Comparison of ENCODE assay signal across 17 mouse cellular contexts in the genomic region with DNA sequence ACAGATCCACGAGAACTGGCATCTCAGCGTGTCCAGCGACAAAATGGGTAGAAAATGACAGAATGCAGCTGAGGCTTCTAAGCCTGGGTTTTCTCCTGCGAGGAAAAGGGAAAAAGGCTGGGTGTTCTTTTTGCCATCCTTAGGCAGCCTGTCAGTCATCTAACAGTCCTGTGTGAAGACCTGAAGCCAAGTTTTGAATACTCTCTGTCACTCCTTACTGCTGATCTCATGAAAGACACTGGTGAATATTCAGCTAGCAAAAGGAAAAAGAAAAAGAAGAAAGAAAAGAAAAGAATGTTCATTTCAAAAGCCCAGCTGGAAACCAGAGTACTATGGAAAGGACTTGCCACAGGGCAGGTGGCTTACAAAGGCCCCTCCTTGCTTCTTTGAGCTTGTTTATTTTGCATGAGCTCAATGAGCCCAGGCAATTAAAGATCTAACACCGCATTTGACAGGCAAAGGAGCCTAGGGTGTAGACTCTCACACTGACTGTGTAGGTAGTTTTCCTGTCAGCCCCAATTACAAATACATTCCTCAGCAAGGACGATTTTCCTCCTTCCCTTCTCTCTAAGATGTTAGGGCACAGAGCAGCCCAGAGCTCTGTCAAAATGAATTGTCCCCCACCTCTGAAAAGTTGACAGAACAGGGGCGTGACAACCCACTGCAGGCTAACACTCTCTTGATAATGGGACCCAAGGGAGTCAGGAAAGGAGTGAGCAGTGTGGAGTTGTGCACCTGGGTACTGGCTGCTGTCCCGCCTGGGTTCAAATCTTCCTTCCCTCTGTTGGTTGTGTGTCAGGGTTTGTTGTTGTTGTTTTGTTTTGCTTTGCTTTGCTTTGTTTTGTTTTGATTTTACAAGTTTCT.
DNase-seq lines count a peak whose midpoint lies in the region; ATAC-seq lines count a peak whose summit lies in the region.
"Had no signal": no experiment of that assay in that cellular context is flagged by ENCODE, and none has a peak within 500 bp of the region (broad histone marks: within the 10 kb centered on the region; RNA-seq: fewer than 3 reads in every experiment).

No protein-coding gene starts in this region.

- no peaks in the 10 kb centered on the region for H3K36me3 ChIP-seq in hindbrain, embryonic 12.5 days
- no peaks in the 10 kb centered on the region for H3K36me3 ChIP-seq in hindbrain, embryonic 10.5 days
- H3K36me3 ChIP-seq in forebrain, embryonic 11.5 days (ENCODE audit: control insufficient read depth, insufficient read depth, low read length), result no peaks in the 10 kb centered on the region
- H3K36me3 ChIP-seq in midbrain, embryonic 13.5 days, result no peaks in the 10 kb centered on the region
- H3K36me3 ChIP-seq in kidney, embryonic 16.5 days (ENCODE audit: insufficient read depth, low read length), result no peaks in the 10 kb centered on the region
- H3K36me3 ChIP-seq: embryonic facial prominence, embryonic 15.5 days; heart, embryonic 15.5 days; limb, embryonic 15.5 days had no signal

- H3K4me2 ChIP-seq in hindbrain, embryonic 12.5 days (replicated peaks), result no peak overlapping the region
- no peak overlapping the region for H3K4me2 ChIP-seq in forebrain, embryonic 11.5 days (ENCODE audit: low read depth, low read length, severe bottlenecking)
- H3K4me2 ChIP-seq in midbrain, embryonic 13.5 days (replicated peaks), result no peak overlapping the region
- H3K4me2 ChIP-seq in kidney, embryonic 16.5 days (replicated peaks; ENCODE audit: low read depth, low read length), result no peak overlapping the region
- H3K4me2 ChIP-seq: embryonic facial prominence, embryonic 15.5 days; heart, embryonic 15.5 days; limb, embryonic 15.5 days had no signal

- H3K9ac ChIP-seq in hindbrain, embryonic 12.5 days, result no peak overlapping the region
- H3K9ac ChIP-seq in forebrain, embryonic 11.5 days (ENCODE audit: low read length), result no peak overlapping the region
- H3K9ac ChIP-seq in midbrain, embryonic 13.5 days (replicated peaks), result no peak overlapping the region
- H3K9ac ChIP-seq in kidney, embryonic 16.5 days (replicated peaks; ENCODE audit: low read length), result no peak overlapping the region
- H3K9ac ChIP-seq: embryonic facial prominence, embryonic 15.5 days; heart, embryonic 15.5 days; limb, embryonic 15.5 days; liver, postnatal 0 days had no signal

- peaks cover 22% of the 10 kb centered on the region for H3K4me1 ChIP-seq in hindbrain, embryonic 12.5 days
- peaks cover 34% of the 10 kb centered on the region for H3K4me1 ChIP-seq in hindbrain, embryonic 10.5 days (replicated peaks)
- peaks cover 10% of the 10 kb centered on the region; the same call in 1 of the 2 replicates for H3K4me1 ChIP-seq in forebrain, embryonic 11.5 days (replicated peaks; ENCODE audit: control insufficient read depth, insufficient read depth, low read length)
- H3K4me1 ChIP-seq in midbrain, embryonic 13.5 days (replicated peaks), result peaks cover 32% of the 10 kb centered on the region
- H3K4me1 ChIP-seq in kidney, embryonic 16.5 days (ENCODE audit: insufficient read depth, low read length), result no peaks in the 10 kb centered on the region
- H3K4me1 ChIP-seq: embryonic facial prominence, embryonic 15.5 days; heart, embryonic 15.5 days; limb, embryonic 15.5 days had no signal

- DNase-seq in hindbrain, embryonic 10.5 days (ENCODE audit: low spot score), result no peak
- peak; percentile 87 for DNase-seq in ZHBTc4 (ENCODE audit: low read depth, low spot score)
- peak; percentile 55 for DNase-seq in forebrain, embryonic 11.5 days (ENCODE audit: low spot score)
- DNase-seq in thymus, postnatal 14 days, result no peak
- DNase-seq in B cell, adult 2 months, result no peak
- DNase-seq: cerebellum, postnatal 36 days; heart, adult 18-20 months; kidney, adult 9 months; liver, postnatal 0 days; lung, postnatal 14 days had no signal

- 3% methylated on average over 8 of the region's 8 CpGs for WGBS in hindbrain, embryonic 12.5 days
- 5% methylated on average over 8 of the region's 8 CpGs for WGBS in hindbrain, embryonic 10.5 days
- 3% methylated on average over 8 of the region's 8 CpGs for WGBS in forebrain, embryonic 11.5 days
- 3% methylated on average over 8 of the region's 8 CpGs for WGBS in midbrain, embryonic 13.5 days
- 18% methylated on average over 8 of the region's 8 CpGs for WGBS in kidney, embryonic 16.5 days

- peaks cover 13% of the 10 kb centered on the region for H3K27me3 ChIP-seq in hindbrain, embryonic 12.5 days
- H3K27me3 ChIP-seq in hindbrain, embryonic 10.5 days (ENCODE audit: insufficient read depth, poor library complexity, severe bottlenecking), result peaks cover 19% of the 10 kb centered on the region
- H3K27me3 ChIP-seq in forebrain, embryonic 11.5 days (ENCODE audit: control insufficient read depth, insufficient read depth, low read length), result peaks cover 59% of the 10 kb centered on the region
- 0 out of 2 replicates have a peak, but pooled peaks cover 5% of the 10 kb centered on the region for H3K27me3 ChIP-seq in midbrain, embryonic 13.5 days
- H3K27me3 ChIP-seq in kidney, embryonic 16.5 days (ENCODE audit: insufficient read depth, low read length), result no peaks in the 10 kb centered on the region
- H3K27me3 ChIP-seq: embryonic facial prominence, embryonic 15.5 days; heart, embryonic 15.5 days; limb, embryonic 15.5 days had no signal

- no peaks in the 10 kb centered on the region for H3K9me3 ChIP-seq in hindbrain, embryonic 12.5 days (replicated peaks)
- H3K9me3 ChIP-seq in hindbrain, embryonic 10.5 days, result no peaks in the 10 kb centered on the region
- no peaks in the 10 kb centered on the region for H3K9me3 ChIP-seq in forebrain, embryonic 11.5 days (ENCODE audit: control insufficient read depth, low read length)
- H3K9me3 ChIP-seq in midbrain, embryonic 13.5 days, result no peaks in the 10 kb centered on the region
- no peaks in the 10 kb centered on the region for H3K9me3 ChIP-seq in kidney, embryonic 16.5 days (ENCODE audit: low read length)
- H3K9me3 ChIP-seq: embryonic facial prominence, embryonic 15.5 days; heart, embryonic 15.5 days; limb, embryonic 15.5 days had no signal

- H3K4me3 ChIP-seq in hindbrain, embryonic 12.5 days, result no peak overlapping the region
- H3K4me3 ChIP-seq in hindbrain, embryonic 10.5 days, result no peak overlapping the region
- no peak overlapping the region for H3K4me3 ChIP-seq in forebrain, embryonic 11.5 days (ENCODE audit: low read depth, low read length)
- H3K4me3 ChIP-seq in midbrain, embryonic 13.5 days (replicated peaks), result no peak overlapping the region
- H3K4me3 ChIP-seq in kidney, embryonic 16.5 days (ENCODE audit: low read length), result no peak overlapping the region
- H3K4me3 ChIP-seq: embryonic facial prominence, embryonic 15.5 days; heart, embryonic 15.5 days; limb, embryonic 15.5 days had no signal

- H3K27ac ChIP-seq in hindbrain, embryonic 12.5 days, result no peak overlapping the region
- no peak overlapping the region for H3K27ac ChIP-seq in hindbrain, embryonic 10.5 days
- H3K27ac ChIP-seq in forebrain, embryonic 11.5 days (ENCODE audit: low read depth, low read length), result no peak overlapping the region
- no peak overlapping the region for H3K27ac ChIP-seq in midbrain, embryonic 13.5 days
- H3K27ac ChIP-seq in kidney, embryonic 16.5 days (ENCODE audit: low read length), result no peak overlapping the region
- H3K27ac ChIP-seq: embryonic facial prominence, embryonic 15.5 days; heart, embryonic 15.5 days; limb, embryonic 15.5 days had no signal

- ATAC-seq in hindbrain, embryonic 12.5 days (ENCODE audit: low FRiP score), result peak; percentile 66
- peak; percentile 69 for ATAC-seq in forebrain, embryonic 11.5 days (replicated peaks; ENCODE audit: low FRiP score)
- peak; percentile 86 for ATAC-seq in midbrain, embryonic 13.5 days
- no peak for ATAC-seq in kidney, embryonic 16.5 days (ENCODE audit: low FRiP score, low TSS enrichment)
- ATAC-seq: inflammation-experienced regulatory T-cells, adult 6 months; liver, postnatal 0 days had no signal

Comparison
In these comparisons a context has a peak if more than half of its experiments do, and no peak if none do; other contexts are left out.
1. DNase-seq: peak in ZHBTc4 (single experiment) and forebrain, embryonic 11.5 days (single experiment); none in hindbrain, embryonic 10.5 days (single experiment), thymus, postnatal 14 days (single experiment) and B cell, adult 2 months (0 of 2).